Mouse (Mus musculus): ENCODE data around the gene Gm3383. TPM values are rescaled to one million over a fixed set of nuclear protein-coding genes. Genes with fewer than 3 reads are reported as not detected.

Gm3383 gene
- polyA plus RNA-seq (2021; fragmentation: Nextera tagmentation), result 0.88 and 0.97 TPM in 2 replicates
- long read RNA-seq, experiment 1, partial matches to known transcripts, result 0 of 2 reads
- long read RNA-seq, experiment 1, other reads (novel, unspliced or antisense), result 2 of 2 reads
- long read RNA-seq, experiment 2, partial matches to known transcripts, result 0 of 6 reads
- long read RNA-seq, experiment 2, other reads (novel, unspliced or antisense), result 6 of 6 reads

GRCm38 (mm10) chr14:5807882-5808281, at the start of gene Gm3383:
Gm3383 (minus strand) TSS chr14:5807982.

GRCm38 (mm10) chr14:5830229-5830628, 22.4 kb upstream of the Gm3383 start, which contains the start of gene Gm3424:
Gm3424 (minus strand) TSS chr14:5830329.

GRCm38 (mm10) chr14:5741477-5741876, 66.3 kb downstream of the Gm3383 start, which contains the start of gene Gm3373:
Gm3373 (minus strand) TSS chr14:5741577.

GRCm38 (mm10) chr14:5687357-5687756, 120.4 kb downstream of the Gm3383 start, which contains the start of gene Gm9603:
Gm9603 (minus strand) TSS chr14:5687457.

GRCm38 (mm10) chr14:5632928-5633327, 174.9 kb downstream of the Gm3383 start, which contains the start of gene Gm8265:
Gm8265 (minus strand) TSS chr14:5633028.

Other genes with a start within 250 kb of the Gm3383 start
- not detected in 2 replicates for gene Gm8265, start 175.0 kb downstream of the Gm3383 start, polyA plus RNA-seq (2021; fragmentation: Nextera tagmentation)
- gene Gm9603, start 120.5 kb downstream of the Gm3383 start, polyA plus RNA-seq (2021; fragmentation: Nextera tagmentation), result not detected in 2 replicates
- not detected in 2 replicates for gene Gm3373, start 66.4 kb downstream of the Gm3383 start, polyA plus RNA-seq (2021; fragmentation: Nextera tagmentation)
- gene Gm3424, start 22.3 kb upstream of the Gm3383 start, polyA plus RNA-seq (2021; fragmentation: Nextera tagmentation), result not detected in 2 replicates
- gene Gm8237, start 72.4 kb upstream of the Gm3383 start, polyA plus RNA-seq (2021; fragmentation: Nextera tagmentation), result 0.20 and 0.39 TPM in 2 replicates
- gene Gm3248, start 153.8 kb upstream of the Gm3383 start, polyA plus RNA-seq (2021; fragmentation: Nextera tagmentation), result 0.51 and 0.65 TPM in 2 replicates
- not detected in 2 replicates for gene Gm3453, start 171.2 kb upstream of the Gm3383 start, polyA plus RNA-seq (2021; fragmentation: Nextera tagmentation)

Measured in layer of hippocampus, adult 6 months (tissue).